Mouse (Mus musculus): ENCODE results near the gene Ubap2l.

DNA sequence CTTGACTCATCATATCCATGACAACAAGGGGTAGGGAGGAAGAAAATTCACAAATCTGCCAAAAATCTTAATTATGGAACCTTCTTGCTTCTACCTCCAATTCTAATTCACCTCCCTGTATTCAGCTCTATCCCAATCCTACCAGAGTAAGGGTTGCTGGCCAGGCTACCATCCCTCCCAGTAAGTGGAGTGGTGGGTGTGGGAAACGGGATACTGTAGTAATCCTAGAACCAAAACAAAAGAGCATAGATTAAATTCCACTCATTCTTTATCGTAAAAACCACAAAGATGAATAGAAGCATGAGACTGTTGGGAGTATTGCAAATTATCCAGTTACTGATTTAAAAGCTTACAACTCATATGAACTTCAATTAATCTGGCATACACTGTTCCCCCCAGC lies 42.1 kb downstream of the Ubap2l start:
- TF ChIP-seq CTCF (IDR thresholded peaks at IDR 0.05; ENCODE audit: control insufficient read depth, insufficient read depth, low read length) (no peak), POLR2A (IDR thresholded peaks at IDR 0.05; ENCODE audit: borderline replicate concordance, control insufficient read depth, low read depth, low read length) (no peak)
